Mouse (Mus musculus) liver, postnatal 0 days (tissue): ENCODE measurements at regions not wholly inside any gene's neighbourhood (a gene's known extent, or its start where the extent isn't known, plus 50 kb on each side); places are given as distances from the start of the nearest gene placed in this dataset.

Experiments used
- CTCF ChIP-seq: sonication (generic); IDR thresholded peaks from 2 replicates; pipeline ENCODE4 v1.5.1; 2016; ENCODE audit warnings: antibody characterized with exemption, low read depth
- EP300 ChIP-seq: IDR thresholded peaks from 2 replicates; pipeline ENCODE4 v1.6.1; 2016; ENCODE audit warnings: antibody characterized with exemption, low read depth, mild to moderate bottlenecking

DNA sequence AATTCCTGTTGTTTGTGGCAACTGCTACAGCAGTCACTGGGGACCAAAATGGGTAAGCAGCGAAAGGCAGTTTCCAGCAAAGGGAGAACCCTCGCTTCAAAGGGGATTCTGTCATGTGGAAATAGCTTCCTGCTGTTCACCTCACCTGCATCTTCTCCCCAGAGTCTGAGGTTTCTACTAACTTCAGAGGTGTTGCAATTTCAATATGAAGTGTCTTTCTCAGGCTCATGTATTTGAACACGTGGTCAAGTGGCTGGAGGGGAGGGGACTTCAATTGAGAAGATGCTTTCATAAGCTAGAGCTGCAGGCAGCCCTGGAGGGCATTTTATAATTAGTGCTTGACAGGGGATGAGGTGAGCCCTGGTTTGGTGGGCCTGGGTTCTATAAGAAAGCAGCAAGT is 92.9 kb upstream of the Noct start:
- no peak for TF ChIP-seq CTCF
- no peak for TF ChIP-seq EP300
